In genomic region chr8:111545406-111546156, GRCm38 (mm10) we compare ENCODE assay signal across 35 mouse cellular contexts. TPM values are rescaled to one million over a fixed set of nuclear protein-coding genes. Genes with fewer than 3 reads are reported as not detected.
DNase-seq lines count a peak whose midpoint lies in the region; ATAC-seq and TF ChIP-seq lines count a peak whose summit lies in the region.
"Had no signal": no experiment of that assay in that cellular context is flagged by ENCODE, and none has a peak within 500 bp of the region (broad histone marks: within the 10 kb centered on the region; RNA-seq: fewer than 3 reads in every experiment).

No protein-coding gene starts in this region.

- no peak for DNase-seq in cerebellum, adult 18-20 months
- DNase-seq in urinary bladder, postnatal 4 days (ENCODE audit: low spot score in 2 of 2) = no peak
- DNase-seq in gastrocnemius, adult 2 months = no peak
- DNase-seq: adrenal gland, postnatal 10 days; cerebellum, adult 9-10 months; cerebellum, postnatal 36 days; forebrain, postnatal 0 days; gastrocnemius, postnatal 14 days; heart, adult 18-20 months; heart, postnatal 4 days; kidney, adult 8-10 months; kidney, postnatal 4 days; layer of hippocampus, postnatal 36 days; left cerebral cortex, postnatal 4 days; lung, embryonic 14.5 days; lung, postnatal 14 days; right cerebral cortex, postnatal 25 days; thymus, postnatal 25 days had no signal

- no peak for TF ChIP-seq POLR2A in ES-Bruce4 (IDR thresholded peaks at IDR 0.05; ENCODE audit: insufficient read depth, low read length)

- peak; percentile 58 for ATAC-seq in intestine, embryonic 15.5 days
- ATAC-seq in intestine, postnatal 0 days = no peak
- ATAC-seq in granulocyte monocyte progenitor cell, adult 5-6 weeks (replicated peaks; ENCODE audit: poor library complexity, severe bottlenecking) = peak; percentile 61
- peak; percentile 44 for ATAC-seq in megakaryocyte progenitor cell, adult 5-6 weeks (replicated peaks; ENCODE audit: poor library complexity)
- ATAC-seq: forebrain, postnatal 0 days; inflammation-experienced regulatory T-cells, adult 6 months; midbrain, embryonic 13.5 days; Patski had no signal

- 74% methylated on average over 8 of the region's 8 CpGs for WGBS in intestine, embryonic 15.5 days
- 70% methylated on average over 8 of the region's 8 CpGs for WGBS in intestine, postnatal 0 days

- H3K4me1 ChIP-seq in intestine, embryonic 15.5 days (replicated peaks) = peaks cover 7% of the 10 kb centered on the region
- H3K4me1 ChIP-seq in intestine, postnatal 0 days (replicated peaks; ENCODE audit: control insufficient read depth, insufficient read depth, low read length) = no peaks in the 10 kb centered on the region; the same call in 1 of the 2 replicates
- H3K4me1 ChIP-seq in ES-Bruce4 (ENCODE audit: control insufficient read depth, insufficient read depth, low read length) = peaks cover 15% of the 10 kb centered on the region

- no peaks in the 10 kb centered on the region for H3K27me3 ChIP-seq in intestine, embryonic 15.5 days (replicated peaks)
- H3K27me3 ChIP-seq in intestine, postnatal 0 days (replicated peaks; ENCODE audit: control insufficient read depth, insufficient read depth, low read length) = no peaks in the 10 kb centered on the region
- H3K27me3 ChIP-seq in ES-Bruce4 (ENCODE audit: control insufficient read depth, insufficient read depth, low read length, poor library complexity, severe bottlenecking) = no peaks in the 10 kb centered on the region
- H3K27me3 ChIP-seq: embryonic facial prominence, embryonic 13.5 days; hindbrain, embryonic 15.5 days; limb, embryonic 15.5 days; midbrain, embryonic 13.5 days; Patski; stomach, embryonic 15.5 days had no signal

- TF ChIP-seq CTCF in intestine, postnatal 0 days (IDR thresholded peaks at IDR 0.05; ENCODE audit: low read depth) = no peak
- no peak for TF ChIP-seq CTCF in ES-Bruce4 (IDR thresholded peaks at IDR 0.05; ENCODE audit: low read depth, low read length)
- TF ChIP-seq CTCF in gastrocnemius, adult 2 months (IDR thresholded peaks at IDR 0.05) = no peak

- no peak overlapping the region for H3K27ac ChIP-seq in intestine, embryonic 15.5 days
- H3K27ac ChIP-seq in intestine, postnatal 0 days (ENCODE audit: low read depth, low read length) = no peak overlapping the region
- H3K27ac ChIP-seq in ES-Bruce4 (ENCODE audit: insufficient read depth, low read length) = peak overlapping the region; percentile 97
- no peak overlapping the region for H3K27ac ChIP-seq in gastrocnemius, adult 2 months
- H3K27ac ChIP-seq: embryonic facial prominence, embryonic 13.5 days; forebrain, embryonic 10.5 days; hindbrain, embryonic 15.5 days; kidney, postnatal 0 days; limb, embryonic 15.5 days; liver, embryonic 14.5 days; midbrain, embryonic 13.5 days; stomach, embryonic 15.5 days had no signal

- H3K4me3 ChIP-seq in intestine, embryonic 15.5 days (replicated peaks) = no peak overlapping the region
- H3K4me3 ChIP-seq in intestine, postnatal 0 days (ENCODE audit: low read depth, low read length) = no peak overlapping the region
- H3K4me3 ChIP-seq in ES-Bruce4 (ENCODE audit: low read depth, low read length) = no peak overlapping the region
- no peak overlapping the region for H3K4me3 ChIP-seq in gastrocnemius, adult 2 months
- H3K4me3 ChIP-seq: embryonic facial prominence, embryonic 13.5 days; forebrain, embryonic 10.5 days; hindbrain, embryonic 15.5 days; limb, embryonic 15.5 days; megakaryocyte, embryonic 14.5 days; midbrain, embryonic 13.5 days; stomach, embryonic 15.5 days had no signal

- TF ChIP-seq EP300 in ES-Bruce4 (IDR thresholded peaks at IDR 0.05; ENCODE audit: insufficient read depth, low read depth, low read length) = peak; percentile 88

- intact Hi-C loops in gastrocnemius, adult 2 months (cut with DNase I) = no loop called here

- no peaks in the 10 kb centered on the region for H3K9me3 ChIP-seq in intestine, embryonic 15.5 days
- no peaks in the 10 kb centered on the region for H3K9me3 ChIP-seq in intestine, postnatal 0 days (ENCODE audit: control insufficient read depth)
- H3K9me3 ChIP-seq in ES-Bruce4 (replicated peaks; ENCODE audit: control insufficient read depth, insufficient read depth, low read length, poor library complexity, severe bottlenecking) = no peaks in the 10 kb centered on the region
- H3K9me3 ChIP-seq: embryonic facial prominence, embryonic 13.5 days; hindbrain, embryonic 15.5 days; limb, embryonic 15.5 days; megakaryocyte, embryonic 14.5 days; midbrain, embryonic 13.5 days; stomach, embryonic 15.5 days had no signal

- H3K4me2 ChIP-seq in intestine, embryonic 15.5 days (replicated peaks) = no peak overlapping the region
- no peak overlapping the region for H3K4me2 ChIP-seq in intestine, postnatal 0 days (replicated peaks; ENCODE audit: low read depth)
- H3K4me2 ChIP-seq: embryonic facial prominence, embryonic 13.5 days; heart, embryonic 11.5 days; hindbrain, embryonic 15.5 days; limb, embryonic 15.5 days; lung, embryonic 14.5 days; midbrain, embryonic 13.5 days; stomach, embryonic 15.5 days had no signal

- no peaks in the 10 kb centered on the region for H3K36me3 ChIP-seq in intestine, embryonic 15.5 days
- H3K36me3 ChIP-seq in intestine, postnatal 0 days (ENCODE audit: control insufficient read depth, insufficient read depth) = no peaks in the 10 kb centered on the region
- no peaks in the 10 kb centered on the region for H3K36me3 ChIP-seq in ES-Bruce4 (ENCODE audit: control insufficient read depth, insufficient read depth, low read length, poor library complexity, severe bottlenecking)
- H3K36me3 ChIP-seq: hindbrain, embryonic 15.5 days; midbrain, embryonic 13.5 days had no signal

- H3K9ac ChIP-seq in intestine, embryonic 15.5 days = no peak overlapping the region
- no peak overlapping the region for H3K9ac ChIP-seq in intestine, postnatal 0 days (ENCODE audit: low read depth, low read length)
- peak overlapping the region; percentile 56 for H3K9ac ChIP-seq in ES-Bruce4 (ENCODE audit: low read depth, poor library complexity, severe bottlenecking)
- H3K9ac ChIP-seq: embryonic facial prominence, embryonic 13.5 days; forebrain, postnatal 0 days; hindbrain, embryonic 15.5 days; limb, embryonic 15.5 days; liver, embryonic 14.5 days; lung, embryonic 14.5 days; midbrain, embryonic 13.5 days; stomach, embryonic 15.5 days had no signal

RNA-seq across cellular contexts. Expression of gene Znrf1, which starts 9.7 kb away (rescaled TPM):
- 24.6 and 26.0 TPM in 2 replicates for polyA plus RNA-seq in intestine, embryonic 15.5 days (2015; fragmentation: Nextera tagmentation; extraction: Ambion mirVana)
- polyA plus RNA-seq in intestine, postnatal 0 days (2015; fragmentation: Nextera tagmentation; extraction: Ambion mirVana) = 11.7 and 13.3 TPM in 2 replicates
- 37.7 and 38.5 TPM in 2 replicates for polyA plus RNA-seq in ES-Bruce4 (2011; ENCODE audit: insufficient read depth, insufficient read length, low read depth, missing spikeins)
- total RNA-seq in granulocyte monocyte progenitor cell, adult 5-6 weeks (2014; fragmentation: Nextera tagmentation) = 84.7 and 119 TPM in 2 replicates
- 63.4 and 75.4 TPM in 2 replicates for total RNA-seq in granulocyte monocyte progenitor cell, adult 5-6 weeks (2017)
- total RNA-seq in megakaryocyte progenitor cell, adult 5-6 weeks (2015) = 71.1 and 76.6 TPM in 2 replicates
- total RNA-seq in megakaryocyte progenitor cell, adult 5-6 weeks (2017) = 57.9 and 66.1 TPM in 2 replicates
- 10 to 100 TPM; 58.6 to 69.8 TPM for total RNA-seq in gastrocnemius, adult 2 months (2021)

RNA-seq across cellular contexts. Expression of gene Wdr59, which starts 23.7 kb away (rescaled TPM):
- polyA plus RNA-seq in intestine, embryonic 15.5 days (2015; fragmentation: Nextera tagmentation; extraction: Ambion mirVana) = 4.1 and 4.5 TPM in 2 replicates
- 1.3 and 1.4 TPM in 2 replicates for polyA plus RNA-seq in intestine, postnatal 0 days (2015; fragmentation: Nextera tagmentation; extraction: Ambion mirVana)
- 16.8 and 17.2 TPM in 2 replicates for polyA plus RNA-seq in ES-Bruce4 (2011; ENCODE audit: insufficient read depth, insufficient read length, low read depth, missing spikeins)
- total RNA-seq in granulocyte monocyte progenitor cell, adult 5-6 weeks (2014; fragmentation: Nextera tagmentation) = 6.7 and 7.7 TPM in 2 replicates
- total RNA-seq in granulocyte monocyte progenitor cell, adult 5-6 weeks (2017) = 4.0 and 5.6 TPM in 2 replicates
- total RNA-seq in megakaryocyte progenitor cell, adult 5-6 weeks (2015) = 4.5 and 6.8 TPM in 2 replicates
- 5.7 and 6.3 TPM in 2 replicates for total RNA-seq in megakaryocyte progenitor cell, adult 5-6 weeks (2017)
- total RNA-seq in gastrocnemius, adult 2 months (2021) = 1 to 10 TPM; 7.9 to 8.2 TPM
